Mouse (Mus musculus) 3T3-L1 (cell line): ENCODE data around the gene Itga9.

Experiments
- DNase-seq: peaks from one replicate; pipeline ENCODE4 v3.0.0-alpha.2; 2015; ENCODE audit warnings: low read depth, low spot score

Gene Itga9

GRCm38 (mm10) chr9:118650976-118651375 is 44.5 kb downstream of the Itga9 start:
- DNase-seq = no peak

- no peak for DNase-seq
Observed at GRCm38 (mm10) chr9:118651939-118652338, 45.4 kb downstream of the Itga9 start.

DNA sequence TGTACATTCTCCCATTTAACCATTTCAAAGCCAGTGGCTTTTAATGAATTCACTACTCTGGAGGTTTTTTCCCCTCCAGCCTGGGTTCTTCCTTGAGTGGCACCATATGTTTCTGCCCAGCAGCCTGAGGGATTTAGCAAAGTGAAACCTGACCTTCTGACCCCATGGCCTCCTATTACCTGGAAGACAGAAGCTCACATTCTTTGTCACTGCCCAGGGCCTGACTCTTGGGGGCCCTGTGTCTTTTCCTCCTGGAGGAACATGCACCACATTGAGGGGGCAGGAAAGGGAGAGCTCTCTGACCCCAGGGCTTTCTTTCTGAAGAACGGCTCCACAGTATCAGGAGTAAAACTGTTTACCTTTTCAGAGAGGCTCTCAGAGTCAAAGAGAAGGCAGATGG is 46.9 kb downstream of the Itga9 start:
- no peak for DNase-seq

- no peak for DNase-seq
Observed at GRCm38 (mm10) chr9:118654969-118655368, 48.5 kb downstream of the Itga9 start.

- DNase-seq = no peak
Observed at GRCm38 (mm10) chr9:118655726-118656125, 49.2 kb downstream of the Itga9 start.

DNA sequence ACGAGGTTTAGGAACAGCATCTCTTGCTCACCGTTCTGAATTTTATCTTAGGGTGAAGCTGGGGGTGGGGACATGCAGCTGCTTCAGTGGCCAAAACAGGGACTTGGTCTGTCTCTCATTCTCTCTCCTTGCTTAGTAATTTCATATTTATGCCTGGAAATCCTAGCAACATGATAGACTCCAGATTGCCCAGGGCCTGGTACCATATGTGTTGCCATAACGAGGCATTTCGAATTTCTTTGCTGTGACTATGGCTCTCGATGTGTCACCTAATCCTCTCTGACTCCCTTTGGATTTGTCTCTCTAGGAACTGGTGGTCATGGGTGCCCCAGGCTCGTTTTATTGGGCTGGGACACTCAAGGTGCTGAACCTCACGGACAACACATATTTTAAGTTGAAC is 51.7 kb downstream of the Itga9 start:
- DNase-seq = no peak

DNA sequence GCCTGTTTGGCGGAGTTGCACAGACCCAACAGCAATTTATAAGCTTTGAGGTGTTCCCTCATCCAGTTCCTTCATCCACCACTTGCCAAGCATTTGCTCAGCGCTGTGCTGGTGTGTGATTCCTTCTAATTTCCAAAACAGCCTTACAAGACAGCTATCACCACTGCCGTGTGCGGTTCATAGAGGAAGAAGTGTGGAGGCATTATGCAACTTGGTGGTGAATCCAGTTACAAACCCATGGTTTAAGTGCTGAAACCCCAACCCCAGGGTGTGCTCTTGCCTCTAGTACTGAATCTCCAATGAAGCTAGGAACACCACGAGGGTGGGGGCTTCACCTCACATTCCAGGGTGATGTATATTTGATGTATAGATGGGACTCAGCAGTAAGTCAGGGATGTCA is 53.3 kb downstream of the Itga9 start:
- no peak for DNase-seq

DNA sequence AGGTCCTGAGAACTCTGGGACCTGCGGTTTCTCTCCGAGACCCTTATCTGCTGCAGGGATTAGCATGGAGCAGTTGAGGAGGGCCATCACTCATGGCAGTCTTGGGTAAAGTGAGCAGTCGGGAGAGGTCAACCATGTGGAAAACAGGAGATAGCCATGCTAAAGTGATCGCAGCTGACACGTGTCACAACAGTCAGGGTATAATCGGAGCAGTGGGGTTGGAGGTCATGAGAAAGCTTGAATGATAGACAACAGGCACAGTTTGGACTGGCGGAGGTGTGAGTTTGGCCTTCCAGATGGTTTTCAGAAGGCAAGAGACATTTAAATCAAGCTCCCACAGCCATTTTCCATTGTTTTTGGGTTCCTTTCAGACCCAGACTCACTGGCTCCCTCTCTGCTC is 53.8 kb downstream of the Itga9 start:
- no peak for DNase-seq

DNA sequence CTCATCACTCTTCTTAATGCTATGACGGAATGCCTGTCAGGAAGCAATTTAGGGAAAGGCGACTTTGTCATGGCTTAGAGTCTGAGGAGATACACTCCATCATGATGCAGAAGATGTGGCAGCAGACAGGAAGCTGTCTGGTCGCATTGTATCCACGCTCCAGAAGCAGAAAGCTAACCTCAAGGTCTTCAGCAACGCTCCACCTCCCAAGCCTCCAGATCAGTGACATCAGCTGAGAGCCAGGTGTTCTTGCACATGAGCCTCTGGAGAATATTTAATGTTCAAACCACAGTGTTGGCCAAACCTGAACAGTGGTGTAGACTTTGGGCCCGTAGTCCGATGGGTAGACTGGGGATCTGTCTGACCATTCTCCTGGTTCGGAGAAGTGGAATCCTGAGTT is 55.5 kb downstream of the Itga9 start:
- no peak for DNase-seq

DNA sequence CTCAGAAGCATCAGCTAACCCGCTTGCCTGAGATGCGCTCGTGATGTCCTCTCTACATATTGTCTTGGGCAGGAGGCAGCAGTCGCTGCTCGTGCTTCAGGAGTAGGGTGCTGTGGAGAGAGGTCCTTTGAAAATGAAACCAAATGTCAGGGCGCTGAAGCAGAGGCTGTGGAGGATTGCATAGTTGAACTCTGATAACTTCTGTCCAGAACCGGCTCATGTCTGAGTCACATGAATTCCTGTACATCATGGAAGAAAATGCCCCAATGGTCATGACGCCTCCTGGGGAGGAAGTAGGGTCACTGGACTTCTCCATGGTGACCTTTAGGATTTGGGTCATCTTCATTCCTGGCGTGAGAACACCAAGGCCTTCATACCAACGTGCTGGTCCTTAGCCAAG is 56.0 kb downstream of the Itga9 start:
- no peak for DNase-seq

GRCm38 (mm10) chr9:118663938-118664337 is 57.4 kb downstream of the Itga9 start:
- DNase-seq = no peak

DNA sequence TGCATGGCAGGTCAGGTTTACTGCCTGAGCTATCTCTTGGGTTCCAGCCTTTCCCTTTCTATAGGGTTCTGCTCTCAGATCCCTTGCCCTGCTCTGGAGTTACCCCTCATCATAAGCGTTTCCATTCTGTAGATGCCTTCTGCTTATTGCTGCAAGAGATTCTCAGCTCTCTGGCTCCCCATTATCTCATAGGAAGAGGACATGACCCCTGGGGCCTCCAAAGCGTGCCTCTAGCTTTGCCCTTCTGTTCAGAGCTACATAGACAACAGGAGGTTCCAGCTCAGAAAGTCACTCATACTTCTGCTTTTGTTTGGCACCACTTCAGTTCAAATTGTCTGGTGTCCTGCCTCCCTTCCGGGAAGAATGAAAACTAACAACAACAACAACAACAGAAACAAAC is 59.6 kb downstream of the Itga9 start:
- DNase-seq = no peak

GRCm38 (mm10) chr9:118669696-118670095 is 63.2 kb downstream of the Itga9 start:
- no peak for DNase-seq

- no peak for DNase-seq
Observed at GRCm38 (mm10) chr9:118674277-118674676, 67.8 kb downstream of the Itga9 start.

DNA sequence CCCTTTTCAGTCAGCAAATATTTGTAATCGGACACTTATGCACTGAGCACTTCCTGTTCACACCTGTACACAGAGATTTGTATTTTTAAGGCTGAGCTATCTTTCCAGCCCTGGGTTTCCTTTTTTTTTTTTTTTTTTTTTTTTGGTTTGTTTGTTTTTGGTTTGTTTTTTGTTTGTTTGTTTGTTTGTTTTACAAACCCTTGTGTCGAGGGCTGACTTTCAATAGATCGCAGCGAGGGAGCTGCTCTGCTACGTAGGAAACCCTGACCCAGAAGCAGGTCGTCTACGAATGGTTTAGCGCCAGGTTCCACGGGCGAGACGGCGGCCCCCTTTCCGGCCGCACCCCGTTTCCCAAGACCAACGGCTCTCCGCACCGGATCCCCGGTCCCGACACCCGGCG is 68.3 kb downstream of the Itga9 start:
- DNase-seq = peak; percentile 60

GRCm38 (mm10) chr9:118675573-118676170 is 69.2 kb downstream of the Itga9 start:
- no peak for DNase-seq

DNA sequence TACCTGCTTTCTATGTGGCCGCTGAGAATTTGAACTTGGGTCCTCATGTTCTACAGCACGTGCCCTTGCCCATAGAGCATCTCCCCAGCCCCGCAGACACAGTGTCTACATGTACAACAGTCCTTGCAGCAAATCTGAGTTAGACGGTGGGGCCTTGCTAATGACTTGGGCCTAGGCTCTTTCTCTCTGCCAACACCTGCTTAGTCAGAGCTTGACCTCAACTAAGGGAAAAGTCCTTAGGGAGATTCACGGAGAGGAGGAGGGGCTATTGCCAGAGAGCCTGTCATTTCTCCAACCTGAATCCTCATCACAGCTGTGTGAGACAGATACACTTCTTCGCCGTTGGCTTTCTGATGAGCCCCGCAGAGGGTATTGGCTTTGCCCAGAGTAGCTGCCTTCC is 70.2 kb downstream of the Itga9 start:
- DNase-seq = no peak

DNA sequence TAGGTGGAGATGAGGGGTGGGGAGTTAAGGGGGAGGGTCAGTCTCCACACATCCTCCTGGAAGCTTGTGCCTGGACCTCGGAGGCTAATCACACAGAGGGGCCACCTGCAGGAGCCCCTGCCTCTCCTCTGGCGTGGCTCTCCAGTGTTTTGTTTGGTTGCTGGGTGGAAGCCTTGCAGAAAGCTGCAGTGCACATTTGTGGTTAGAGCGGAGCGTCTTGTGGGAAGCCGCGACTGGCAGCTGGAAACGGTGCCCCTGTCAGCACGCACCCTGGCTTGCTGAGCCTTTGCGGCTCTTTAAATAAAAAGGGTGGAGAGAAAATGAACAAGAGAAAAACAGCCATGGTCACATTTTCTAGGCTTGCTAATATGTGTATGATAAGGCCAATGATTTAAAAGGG is 70.9 kb downstream of the Itga9 start:
- no peak for DNase-seq

- DNase-seq = no peak
Observed at GRCm38 (mm10) chr9:118678020-118678750, 71.7 kb downstream of the Itga9 start.

GRCm38 (mm10) chr9:118678759-118679158 is 72.3 kb downstream of the Itga9 start:
- no peak for DNase-seq

DNA sequence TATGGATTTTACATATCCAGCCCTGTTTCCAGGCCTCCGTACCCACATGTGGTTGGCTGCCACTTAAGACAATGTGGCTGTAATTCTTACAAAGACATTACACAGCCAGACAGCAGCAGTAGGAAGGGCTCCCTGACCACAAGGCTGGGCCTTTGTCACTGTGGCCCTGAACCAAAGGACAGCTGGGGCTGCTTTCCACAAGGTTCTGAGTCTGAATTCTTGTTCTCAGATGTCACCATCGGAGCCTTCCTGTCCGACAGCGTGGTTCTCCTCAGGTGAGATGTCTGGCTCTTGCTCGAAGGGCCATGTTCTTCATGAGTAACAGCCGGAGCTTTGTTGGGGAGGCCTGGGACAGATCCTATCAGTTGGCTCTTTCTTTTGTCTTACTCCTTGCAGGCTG is 75.0 kb downstream of the Itga9 start:
- DNase-seq = no peak

DNA sequence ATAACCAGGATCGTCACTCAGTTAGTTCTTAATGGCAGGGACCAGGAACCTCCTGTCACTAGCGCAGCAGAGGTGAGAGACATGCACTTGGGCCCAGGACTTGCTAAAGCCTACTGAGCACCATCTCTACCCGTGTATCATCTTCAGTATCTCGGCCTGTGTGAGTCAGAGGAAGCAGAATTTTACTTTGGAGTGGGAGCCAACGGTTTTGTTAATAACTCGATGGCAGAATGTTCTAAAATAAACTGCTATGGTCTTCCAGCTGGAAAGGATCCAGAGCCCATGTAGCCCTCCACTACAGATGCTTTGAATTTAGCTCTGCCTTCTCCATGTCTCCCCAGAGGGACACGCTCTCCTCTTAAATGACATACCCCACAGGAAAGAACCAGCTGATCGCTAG is 75.7 kb downstream of the Itga9 start:
- no peak for DNase-seq

GRCm38 (mm10) chr9:118683507-118683906 is 77.0 kb downstream of the Itga9 start:
- no peak for DNase-seq

DNA sequence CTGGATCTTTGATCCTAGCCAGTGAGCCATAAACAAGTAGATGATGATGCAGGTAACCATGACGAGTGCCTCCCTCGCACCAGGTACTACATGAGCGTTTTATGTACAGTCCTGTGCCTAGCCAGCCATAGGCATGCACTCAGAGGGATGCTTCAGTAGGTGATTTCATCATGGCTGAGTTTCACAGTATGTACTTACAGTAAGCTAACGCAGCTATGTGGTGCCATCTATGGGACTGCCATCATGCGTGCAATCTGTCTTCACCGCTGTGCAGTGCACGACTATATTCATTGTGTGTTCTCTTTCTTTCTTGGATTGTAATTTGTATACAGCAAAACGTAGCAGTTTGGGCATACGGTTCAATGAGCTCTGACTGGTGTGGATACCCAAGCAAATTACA is 77.9 kb downstream of the Itga9 start:
- DNase-seq = no peak
